Mouse (Mus musculus): ENCODE measurements at regions not wholly inside any gene's neighbourhood (a gene's known extent, or its start where the extent isn't known, plus 50 kb on each side); places are given as distances from the start of the nearest gene placed in this dataset.

GRCm38 (mm10) chr8:53892205-53892710 lies 185.1 kb upstream of the Vegfc start:
- DNase-seq (ENCODE audit: low spot score in 2 of 2), result no peak

DNA sequence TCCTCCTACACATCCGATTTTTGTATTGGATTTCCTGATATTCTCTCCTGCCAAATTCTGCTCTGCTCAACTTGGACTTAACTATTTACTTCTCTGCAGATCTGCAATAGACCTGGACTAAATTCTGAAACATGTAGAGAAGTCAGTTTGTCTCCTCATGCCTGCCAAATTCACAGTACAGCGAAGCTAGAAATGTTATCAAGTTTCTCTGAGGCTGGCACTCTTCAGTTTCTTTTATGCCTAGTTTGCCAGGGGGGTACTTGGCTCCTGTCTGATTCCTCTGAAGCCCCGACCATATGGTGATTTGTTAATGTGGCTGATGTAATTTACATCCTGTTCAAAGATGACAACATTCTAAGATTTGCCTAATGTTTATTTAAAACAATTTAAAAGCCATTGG lies 184.6 kb upstream of the Vegfc start:
- no peak for TF ChIP-seq CTCF (conservative IDR thresholded peaks at IDR 0.05)
- H3K27ac ChIP-seq, result no peak overlapping the region
- no peak for DNase-seq (ENCODE audit: low spot score in 2 of 2)
- H3K4me3 ChIP-seq, result no peak overlapping the region

More at GRCm38 (mm10) chr8:53892205-53892710, 185.1 kb upstream of the Vegfc start:
- no peak for TF ChIP-seq CTCF (conservative IDR thresholded peaks at IDR 0.05)
- Histone ChIP-seq H3K4me3 (no peak overlapping the region), H3K27ac (no peak overlapping the region)

DNA sequence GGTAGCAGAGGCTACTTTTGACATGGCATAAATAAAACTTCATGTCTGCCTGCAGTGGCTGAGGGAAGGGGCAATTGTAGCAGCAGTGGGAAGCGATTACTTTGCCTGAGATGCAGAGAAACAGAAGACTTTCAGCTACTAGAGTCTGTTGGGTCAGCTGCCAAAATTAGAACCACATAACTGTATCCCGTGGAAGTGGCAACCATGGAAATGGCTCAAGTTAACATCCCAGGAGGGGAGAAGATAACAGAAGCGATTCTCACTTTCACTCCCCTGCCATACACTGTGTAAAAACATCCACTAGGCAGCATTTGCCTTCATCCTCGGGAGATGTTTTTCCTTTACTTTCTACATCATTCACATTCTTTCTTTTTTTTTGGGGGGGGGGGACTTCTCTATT lies 155.1 kb upstream of the Vegfc start:
- DNase-seq (ENCODE audit: low spot score in 2 of 2), result no peak
- no peak for TF ChIP-seq CTCF (conservative IDR thresholded peaks at IDR 0.05)
- H3K27ac ChIP-seq, result no peak overlapping the region
- H3K4me3 ChIP-seq, result no peak overlapping the region

- no peak for DNase-seq (ENCODE audit: low spot score in 2 of 2)
- Histone ChIP-seq H3K27ac (no peak overlapping the region), H3K4me3 (no peak overlapping the region)
- no peak for TF ChIP-seq CTCF (conservative IDR thresholded peaks at IDR 0.05)
These were observed 146.7 kb upstream of the Vegfc start for GRCm38 (mm10) chr8:53930685-53931084.

DNA sequence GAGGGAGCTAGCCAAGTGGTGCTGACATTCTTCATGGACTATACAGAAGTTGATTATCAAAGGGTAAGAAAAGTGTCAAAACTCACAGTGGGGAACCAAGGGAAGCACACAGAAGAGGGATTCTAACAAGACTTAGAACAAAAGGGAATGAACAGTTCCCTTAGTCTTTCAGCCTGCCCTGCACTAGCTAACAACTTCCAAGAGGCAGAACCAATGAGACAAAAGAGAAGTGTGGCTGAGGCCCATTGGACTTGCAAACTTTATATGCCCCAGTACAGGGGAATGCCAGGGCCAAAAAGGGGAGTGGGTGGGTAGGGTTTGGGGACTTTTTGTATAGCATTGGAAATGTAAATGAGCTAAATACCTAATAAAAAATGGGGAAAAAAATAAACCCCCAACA lies 139.0 kb upstream of the Vegfc start:
- no peak for DNase-seq (ENCODE audit: low spot score in 2 of 2)
- no peak overlapping the region for H3K4me3 ChIP-seq
- no peak overlapping the region for H3K27ac ChIP-seq
- TF ChIP-seq CTCF (conservative IDR thresholded peaks at IDR 0.05), result no peak

DNA sequence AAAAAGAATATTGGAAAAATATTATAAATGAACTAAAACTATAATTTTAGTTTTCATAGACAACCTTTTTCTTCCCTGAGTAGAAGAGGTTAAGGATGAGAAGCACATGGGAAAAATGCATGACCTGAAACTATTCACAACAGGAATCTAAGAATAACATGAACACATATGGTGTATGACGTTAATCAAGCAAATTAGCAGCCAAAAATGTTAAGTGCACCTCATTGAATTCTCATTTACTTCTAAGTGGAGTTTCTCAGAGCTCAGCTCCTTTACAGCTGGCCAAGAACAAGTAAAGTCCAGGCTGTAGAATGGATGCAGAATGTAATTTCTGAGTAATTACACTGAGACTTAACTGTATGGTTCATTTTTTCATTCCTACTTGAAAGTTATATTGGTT lies 137.9 kb upstream of the Vegfc start:
- no peak for DNase-seq (ENCODE audit: low spot score in 2 of 2)
- H3K27ac ChIP-seq, result no peak overlapping the region
- no peak overlapping the region for H3K4me3 ChIP-seq
- TF ChIP-seq CTCF (conservative IDR thresholded peaks at IDR 0.05), result no peak

- DNase-seq (ENCODE audit: low spot score in 2 of 2), result no peak
- Histone ChIP-seq H3K4me3 (no peak overlapping the region), H3K27ac (no peak overlapping the region)
- no peak for TF ChIP-seq CTCF (conservative IDR thresholded peaks at IDR 0.05)
These were observed 136.3 kb upstream of the Vegfc start for GRCm38 (mm10) chr8:53941144-53941543.

DNA sequence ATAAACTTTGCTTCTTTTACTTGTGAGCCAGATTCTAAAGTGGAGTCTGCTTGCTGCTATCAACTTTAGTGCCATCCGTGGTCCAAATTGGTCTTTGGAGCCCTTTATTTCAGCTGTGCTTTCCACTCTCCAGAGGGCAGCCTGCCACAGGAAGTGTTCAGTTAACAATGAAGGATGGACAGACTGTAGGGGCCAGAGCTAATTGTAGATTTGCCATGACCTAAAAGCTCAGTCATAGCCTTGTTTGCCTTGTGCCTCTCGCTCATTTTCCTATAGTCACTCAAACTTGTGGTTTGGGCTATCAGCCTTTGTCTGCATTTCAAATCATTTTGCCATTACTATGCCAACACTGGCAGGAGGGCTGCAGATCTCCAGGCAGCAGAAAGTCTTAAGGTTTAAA lies 131.8 kb upstream of the Vegfc start:
- no peak for DNase-seq (ENCODE audit: low spot score in 2 of 2)
- Histone ChIP-seq H3K27ac (no peak overlapping the region), H3K4me3 (no peak overlapping the region)
- TF ChIP-seq CTCF (conservative IDR thresholded peaks at IDR 0.05), result no peak

GRCm38 (mm10) chr8:53947384-53947783 lies 130.0 kb upstream of the Vegfc start:
- no peak for DNase-seq (ENCODE audit: low spot score in 2 of 2)
- no peak for TF ChIP-seq CTCF (conservative IDR thresholded peaks at IDR 0.05)
- H3K4me3 ChIP-seq, result no peak overlapping the region
- H3K27ac ChIP-seq, result no peak overlapping the region

- no peak for DNase-seq (ENCODE audit: low spot score in 2 of 2)
- TF ChIP-seq CTCF (conservative IDR thresholded peaks at IDR 0.05), result no peak
- Histone ChIP-seq H3K4me3 (no peak overlapping the region), H3K27ac (no peak overlapping the region)
These were observed 122.8 kb upstream of the Vegfc start for GRCm38 (mm10) chr8:53954476-53955158.

DNA sequence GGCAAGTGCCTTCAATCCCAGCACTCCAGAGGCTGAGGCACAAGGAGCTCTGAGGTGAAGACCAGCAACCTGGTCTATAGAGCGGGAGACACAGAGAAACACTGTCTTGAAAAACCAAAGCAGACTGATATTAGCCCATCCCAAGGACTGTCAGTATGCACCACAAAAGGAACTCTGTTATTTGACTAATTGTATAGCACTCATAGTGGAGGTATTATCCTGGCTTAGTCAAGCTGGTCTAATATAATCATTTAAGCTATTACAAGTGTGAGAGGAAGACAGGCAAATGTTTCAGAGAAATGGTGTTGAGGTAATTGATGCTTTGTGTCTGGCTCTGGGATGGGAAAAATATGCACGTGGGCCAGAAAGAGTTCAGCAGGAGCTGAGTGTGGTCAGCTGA lies 121.3 kb upstream of the Vegfc start:
- TF ChIP-seq CTCF (conservative IDR thresholded peaks at IDR 0.05), result no peak
- Histone ChIP-seq H3K27ac (no peak overlapping the region), H3K4me3 (no peak overlapping the region)
- DNase-seq (ENCODE audit: low spot score in 2 of 2), result no peak

DNA sequence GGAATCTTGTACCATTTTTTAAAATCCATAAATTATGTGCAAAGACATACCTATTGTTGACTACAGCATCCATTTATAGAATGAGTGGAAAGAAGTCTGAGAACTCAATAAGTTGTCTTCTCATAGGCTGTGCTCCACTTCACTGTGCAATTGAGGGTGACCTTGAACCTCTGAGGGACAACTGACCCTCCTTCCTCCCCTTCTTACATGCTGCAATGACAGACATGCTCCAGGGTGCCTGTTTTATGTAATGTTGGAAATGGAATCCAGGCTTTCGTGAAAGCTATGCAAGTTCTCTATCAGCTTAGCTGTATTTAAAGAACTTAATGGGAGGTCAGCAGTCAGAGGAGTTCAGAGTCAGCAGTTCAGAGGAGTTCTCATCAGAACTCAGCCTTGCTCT lies 118.9 kb upstream of the Vegfc start:
- no peak for TF ChIP-seq CTCF (conservative IDR thresholded peaks at IDR 0.05)
- DNase-seq (ENCODE audit: low spot score in 2 of 2), result no peak
- H3K27ac ChIP-seq, result no peak overlapping the region
- no peak overlapping the region for H3K4me3 ChIP-seq

DNA sequence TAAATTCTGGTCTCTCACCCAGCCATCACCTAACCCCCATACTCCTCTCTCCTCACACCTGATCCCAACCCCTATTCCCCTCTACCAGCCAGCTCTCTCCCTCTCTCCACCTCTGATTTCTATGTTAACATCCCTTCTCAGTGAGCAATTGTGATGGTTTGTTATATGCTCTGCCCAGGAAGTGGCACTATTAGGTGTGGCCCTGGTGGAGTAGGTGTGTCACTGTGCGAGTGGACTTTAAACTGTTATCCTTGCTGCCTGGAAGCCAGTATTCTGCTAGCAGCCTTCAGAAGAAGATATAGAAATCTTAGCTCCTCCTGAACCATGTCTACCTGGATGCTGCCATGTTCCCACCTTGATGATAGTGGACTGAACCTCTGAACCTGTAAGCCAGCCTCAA lies 114.4 kb upstream of the Vegfc start:
- no peak for TF ChIP-seq CTCF (conservative IDR thresholded peaks at IDR 0.05)
- H3K4me3 ChIP-seq, result no peak overlapping the region
- H3K27ac ChIP-seq, result no peak overlapping the region
- DNase-seq (ENCODE audit: low spot score in 2 of 2), result no peak

DNA sequence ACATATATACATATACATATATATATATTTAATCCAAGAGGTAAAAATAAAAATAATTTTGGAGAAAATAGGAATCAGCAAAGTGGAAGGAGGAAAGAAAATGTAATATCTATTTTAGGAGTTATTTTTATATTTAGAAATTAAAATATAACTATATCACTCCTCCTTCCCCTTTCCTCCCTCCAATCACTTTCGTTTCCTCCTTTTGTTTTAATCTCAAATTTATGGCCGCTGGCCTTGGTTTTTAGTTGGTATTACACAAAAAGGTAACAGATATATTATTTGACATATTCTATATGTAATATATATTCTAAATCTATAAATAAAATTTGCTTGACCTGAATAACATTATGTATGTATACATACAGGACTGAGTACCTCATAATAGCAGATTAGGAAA lies 93.1 kb upstream of the Vegfc start:
- no peak for TF ChIP-seq CTCF (conservative IDR thresholded peaks at IDR 0.05)
- Histone ChIP-seq H3K27ac (no peak overlapping the region), H3K4me3 (no peak overlapping the region)
- no peak for DNase-seq (ENCODE audit: low spot score in 2 of 2)

Data from layer of hippocampus, adult 2 months (tissue).